Mouse (Mus musculus) heart, embryonic 16.5 days (tissue): ENCODE results near the gene Mgat3. TPM values are rescaled to one million over a fixed set of nuclear protein-coding genes. Genes with fewer than 3 reads are reported as not detected.

Experiments used
- ATAC-seq: fragments of 200-750 bp; cut with Nextera tagmentation; replicated peaks from 2 replicates; pipeline ENCODE4 v1.8.0; 2017; ENCODE audit warnings: moderate number of reproducible peaks; ENCODE audit not compliant: insufficient read depth, low FRiP score; ENCODE audit errors: extremely low read depth
- H3K27ac ChIP-seq: fragments of 300-500 bp; sonication (generic); 2 replicates; pipeline ENCODE4 v1.5.1; 2014; ENCODE audit warnings: mild to moderate bottlenecking, low read length, control low read depth, moderate library complexity
- H3K27me3 ChIP-seq: fragments of 300-500 bp; sonication (generic); 2 replicates; pipeline ENCODE4 v1.6.1; 2014; ENCODE audit warnings: low read length, mixed read lengths; ENCODE audit not compliant: control insufficient read depth, insufficient read depth
- H3K36me3 ChIP-seq: fragments of 300-500 bp; sonication (generic); 2 replicates; pipeline ENCODE4 v1.6.1; 2014; ENCODE audit not compliant: control insufficient read depth, insufficient read depth
- H3K4me1 ChIP-seq: fragments of 300-500 bp; sonication (generic); 2 replicates; pipeline ENCODE4 v1.6.1; 2014; ENCODE audit warnings: low read length, mixed read lengths; ENCODE audit not compliant: control insufficient read depth, insufficient read depth
- H3K4me2 ChIP-seq: fragments of 300-500 bp; sonication (generic); 2 replicates; pipeline ENCODE4 v1.6.1; 2014; ENCODE audit warnings: low read depth, mild to moderate bottlenecking, control low read depth, low read length
- H3K4me3 ChIP-seq: fragments of 300-500 bp; sonication (generic); 2 replicates; pipeline ENCODE4 v1.5.1; 2014; ENCODE audit warnings: mild to moderate bottlenecking, control low read depth, low read length
- H3K9ac ChIP-seq: fragments of 300-500 bp; sonication (generic); 2 replicates; pipeline ENCODE4 v1.6.1; 2014; ENCODE audit warnings: low read length, control low read depth
- H3K9me3 ChIP-seq: fragments of 300-500 bp; sonication (generic); replicated peaks from 2 replicates; pipeline ENCODE4 v1.6.1; 2016; ENCODE audit warnings: low read length; ENCODE audit not compliant: control insufficient read depth
- WGBS: fragments of 180-500 bp; shearing (Covaris S2); extraction: QIAGEN DNeasy Blood & Tissue Kit; methylation state at CpG from one replicate; pipeline ENCODE4 v1.1.7; 2014; 5-methylcytosine and 5-hydroxymethylcytosine counted together
- polyA plus RNA-seq: library from polyadenylated mRNA; unstranded; fragments of >200 nt; fragmentation: Nextera tagmentation; extraction: Ambion mirVana; gene quantifications from 2 replicates; pipeline ENCODE4 v1.2.1, GENCODE M21; 2015

Gene Mgat3
- polyA plus RNA-seq, 1 experiment from 2014 or later = 1.3 TPM

DNA sequence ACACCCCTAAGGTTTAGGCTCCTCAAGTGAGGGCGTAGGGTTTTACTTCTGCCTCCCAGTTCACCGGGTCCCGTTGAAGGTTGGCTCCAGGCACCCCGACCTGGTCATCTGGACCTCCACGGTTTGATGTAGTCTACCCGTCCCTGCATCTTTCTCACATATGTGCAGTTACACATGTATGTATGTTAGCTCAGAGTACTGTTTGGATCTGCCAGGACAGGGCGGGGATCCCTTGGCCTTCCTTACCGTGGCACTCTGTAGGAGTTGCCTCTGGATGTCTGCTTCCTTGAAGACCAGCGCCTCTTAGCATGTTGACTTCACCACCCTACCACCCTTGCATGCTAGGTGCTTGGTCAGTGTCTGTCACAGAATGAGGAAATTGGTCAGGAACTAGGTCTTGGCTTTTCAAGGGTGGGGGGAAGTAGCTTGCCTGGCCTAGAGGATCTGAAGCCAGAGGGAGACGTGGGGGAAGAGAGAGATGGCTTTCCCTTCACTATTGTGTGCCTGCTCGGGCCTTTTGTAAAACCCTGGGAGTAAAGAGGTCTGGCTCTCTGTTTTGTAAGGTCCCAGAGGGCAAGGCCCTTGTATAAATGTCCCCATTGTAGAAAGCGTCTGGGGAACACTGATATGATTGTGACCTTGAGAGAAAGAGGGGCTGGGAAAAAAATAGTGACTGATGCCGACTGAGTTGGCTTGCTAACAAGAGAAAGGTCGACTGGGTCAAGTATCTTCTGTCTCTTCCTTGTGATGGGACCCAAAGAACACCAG is 39.7 kb upstream of the Mgat3 start:
- Histone ChIP-seq H3K9me3 (no peaks in the 10 kb centered on the region), H3K27ac (peak overlapping the region; percentile 100), H3K4me1 (peaks cover 36% of the 10 kb centered on the region), H3K36me3 (no peaks in the 10 kb centered on the region), H3K27me3 (no peaks in the 10 kb centered on the region), H3K4me2 (peak overlapping the region; percentile 88), H3K9ac (peak overlapping the region; percentile 89), H3K4me3 (peak overlapping the region; percentile 71)
- WGBS = 7% methylated on average over 14 of the region's 14 CpGs
- peak; percentile 12; the same call in 1 of the 2 replicates for ATAC-seq

DNA sequence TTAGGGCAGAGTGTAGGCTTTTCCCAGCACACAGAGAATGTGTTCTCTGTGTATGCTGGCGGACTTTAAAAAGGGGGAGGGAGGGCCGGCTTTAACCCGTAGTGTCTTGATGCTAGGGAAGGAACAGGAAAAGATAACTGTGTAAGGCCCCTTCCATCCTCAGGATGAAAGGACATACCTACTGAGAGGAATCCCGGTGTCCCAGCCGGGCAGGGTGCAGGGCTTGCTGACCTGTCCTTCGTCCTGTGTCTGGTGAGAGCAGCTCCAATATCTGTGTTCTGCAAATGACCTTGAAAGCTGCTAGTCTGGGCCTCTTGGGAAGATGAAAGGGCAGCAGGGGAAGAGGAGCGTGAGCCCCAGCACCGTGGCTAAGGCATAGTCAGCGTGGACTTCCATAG is 39.1 kb upstream of the Mgat3 start:
- Histone ChIP-seq H3K27ac (peak overlapping the region; percentile 100), H3K4me3 (peak overlapping the region; percentile 71), H3K27me3 (no peaks in the 10 kb centered on the region), H3K4me1 (peaks cover 42% of the 10 kb centered on the region), H3K9me3 (no peaks in the 10 kb centered on the region), H3K9ac (peak overlapping the region; percentile 89), H3K36me3 (no peaks in the 10 kb centered on the region), H3K4me2 (peak overlapping the region; percentile 88)
- ATAC-seq = peak; percentile 19; the same call in 1 of the 2 replicates
- WGBS = 27% methylated on average over 9 of the region's 9 CpGs

DNA sequence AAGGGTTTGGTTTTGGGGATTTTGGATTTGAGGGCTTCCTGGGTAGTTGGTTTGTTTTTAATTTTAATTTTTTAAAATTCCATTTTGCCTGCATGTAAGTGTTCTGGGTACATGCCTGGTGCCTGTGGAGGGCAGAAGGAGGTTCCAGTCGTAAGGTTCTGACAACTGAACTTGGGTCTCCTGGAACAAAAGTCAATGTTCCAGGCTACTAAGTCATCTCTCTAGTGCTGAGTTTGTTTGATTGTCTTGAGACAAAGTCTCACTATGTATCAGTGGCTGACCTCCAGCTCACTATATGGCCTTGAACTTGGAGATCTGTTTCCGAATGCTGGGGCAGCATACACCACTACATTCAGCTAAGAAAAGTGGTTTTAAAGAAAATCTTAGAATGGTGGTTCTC is 38.0 kb upstream of the Mgat3 start:
- Histone ChIP-seq H3K27me3 (no peaks in the 10 kb centered on the region), H3K36me3 (0 out of 2 replicates have a peak, but pooled peaks cover 2% of the 10 kb centered on the region), H3K4me2 (no peak overlapping the region), H3K9me3 (no peaks in the 10 kb centered on the region), H3K27ac (peak overlapping the region; percentile 100), H3K9ac (no peak overlapping the region), H3K4me3 (no peak overlapping the region), H3K4me1 (peaks cover 44% of the 10 kb centered on the region)
- 87% methylated on average over 2 of the region's 2 CpGs for WGBS
- ATAC-seq = no peak

DNA sequence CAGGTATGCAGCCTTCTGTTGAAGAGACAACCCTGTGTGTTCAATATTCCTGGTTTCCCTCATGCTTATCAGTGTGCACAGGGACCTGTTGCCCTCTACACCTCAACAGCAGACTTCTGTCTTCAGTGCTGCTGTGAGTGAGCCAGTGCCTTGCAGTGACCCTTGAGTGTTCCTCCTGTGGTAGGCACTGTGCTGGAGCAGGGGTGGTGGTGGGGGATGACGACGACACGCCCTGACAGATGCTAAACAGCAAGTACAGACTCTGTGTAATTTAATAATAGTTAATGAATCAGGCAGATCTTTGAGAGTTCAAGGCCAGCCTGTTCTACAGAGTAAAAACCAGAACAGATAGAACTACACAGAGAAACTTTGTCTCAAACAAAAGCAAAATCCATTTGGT is 36.9 kb upstream of the Mgat3 start:
- no peak overlapping the region for H3K9ac ChIP-seq
- no peaks in the 10 kb centered on the region for H3K9me3 ChIP-seq
- peaks cover 47% of the 10 kb centered on the region for H3K4me1 ChIP-seq
- H3K4me2 ChIP-seq = no peak overlapping the region
- peaks cover 6% of the 10 kb centered on the region for H3K36me3 ChIP-seq
- whole genome bisulfite sequencing = 83% methylated on average over 3 of the region's 3 CpGs
- H3K27ac ChIP-seq = no peak overlapping the region
- ATAC-seq = no peak
- H3K4me3 ChIP-seq = no peak overlapping the region
- no peaks in the 10 kb centered on the region for H3K27me3 ChIP-seq

DNA sequence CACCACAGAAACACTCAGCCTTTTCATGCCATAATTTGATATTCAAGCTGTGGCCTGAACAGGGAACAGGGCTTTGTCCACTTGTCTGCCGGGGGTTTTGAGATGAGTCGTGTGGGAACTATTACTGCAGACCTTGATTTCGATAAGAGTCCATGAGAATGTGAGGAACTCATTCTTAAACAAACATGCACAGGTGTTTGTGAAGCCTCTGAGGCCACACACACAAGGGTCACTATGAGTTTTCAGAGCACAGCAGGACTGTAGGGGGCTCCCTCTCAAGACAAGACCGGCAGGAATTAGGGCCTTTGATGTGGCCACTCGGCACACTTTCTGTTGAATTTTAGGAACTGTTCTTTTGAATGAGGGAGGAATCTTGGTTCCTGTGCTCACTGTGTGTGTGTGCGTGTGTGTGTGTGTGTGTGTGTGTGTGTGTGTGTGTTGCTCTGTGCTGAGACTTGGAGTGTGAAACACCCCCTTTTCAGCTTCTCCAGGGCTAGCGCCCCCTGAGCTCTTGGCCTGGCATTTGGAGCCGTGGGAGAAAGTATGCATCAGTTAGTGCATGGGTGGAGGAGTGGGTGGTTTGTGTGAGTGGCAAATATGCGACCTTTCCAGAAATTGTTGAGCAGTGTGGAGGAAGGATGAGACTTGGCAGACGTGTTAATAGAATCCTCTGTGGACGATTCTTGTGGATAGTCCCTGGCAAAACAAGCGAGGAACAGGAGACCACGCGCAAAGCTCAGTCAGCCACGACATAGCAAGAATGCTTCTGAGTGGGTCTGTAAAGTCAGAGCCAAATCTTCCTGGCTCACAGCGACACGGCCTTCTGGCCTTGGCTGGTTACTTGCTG is 35.4 kb upstream of the Mgat3 start:
- Histone ChIP-seq H3K27me3 (no peaks in the 10 kb centered on the region), H3K27ac (peak overlapping the region; percentile 74), H3K9me3 (peaks cover 4% of the 10 kb centered on the region), H3K4me2 (no peak overlapping the region), H3K36me3 (peaks cover 15% of the 10 kb centered on the region), H3K9ac (no peak overlapping the region; the same call in 1 of the 2 replicates), H3K4me1 (peaks cover 47% of the 10 kb centered on the region), H3K4me3 (no peak overlapping the region)
- no peak for ATAC-seq
- WGBS = 52% methylated on average over 17 of the region's 17 CpGs

DNA sequence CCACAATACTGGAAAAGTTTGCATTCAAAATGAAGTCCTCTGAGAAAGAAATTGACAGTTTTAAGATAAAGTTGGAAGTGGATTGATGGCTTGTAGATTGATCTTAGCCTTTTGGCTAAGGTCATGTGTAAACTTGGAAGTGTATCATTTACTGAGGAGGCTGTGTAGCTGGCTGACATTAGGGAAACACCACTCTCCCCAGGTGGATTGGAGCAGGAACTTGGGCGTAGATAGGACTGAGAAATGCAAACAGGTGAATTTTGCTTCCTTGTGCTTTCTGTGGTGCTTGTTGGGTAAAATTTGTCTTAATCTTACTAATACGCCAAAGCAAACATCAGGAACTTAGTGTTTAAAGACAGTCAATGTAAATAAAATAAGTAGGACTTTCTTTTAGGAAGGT is 33.2 kb upstream of the Mgat3 start:
- Histone ChIP-seq H3K36me3 (peaks cover 28% of the 10 kb centered on the region), H3K4me2 (no peak overlapping the region)
- WGBS = 88% methylated on average over 2 of the region's 2 CpGs

DNA sequence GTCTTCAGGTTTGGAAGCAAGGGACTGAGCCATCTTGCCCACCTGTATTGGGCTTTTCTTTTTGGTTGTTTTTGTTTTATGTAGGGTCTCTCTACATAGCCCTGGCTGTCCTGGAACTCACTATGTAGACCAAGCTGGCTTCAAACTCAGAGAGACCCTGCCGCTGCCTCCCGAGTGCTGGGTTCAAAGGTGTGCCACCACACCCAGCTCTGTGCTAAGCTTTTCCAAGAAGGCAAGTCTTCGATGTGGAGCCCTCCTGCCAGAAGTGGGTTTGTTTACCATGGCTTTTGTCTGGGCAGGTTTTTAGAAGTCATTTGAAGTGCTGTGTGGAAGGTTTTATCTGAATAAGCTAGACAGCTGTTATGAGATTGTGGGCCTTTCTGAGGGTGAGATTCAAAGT is 32.6 kb upstream of the Mgat3 start:
- no peak overlapping the region for H3K9ac ChIP-seq
- no peaks in the 10 kb centered on the region for H3K27me3 ChIP-seq
- H3K4me1 ChIP-seq = peaks cover 39% of the 10 kb centered on the region
- peaks cover 28% of the 10 kb centered on the region for H3K36me3 ChIP-seq
- H3K4me2 ChIP-seq = no peak overlapping the region
- no peak overlapping the region for H3K4me3 ChIP-seq
- no peak overlapping the region for H3K27ac ChIP-seq
- ATAC-seq = no peak
- WGBS = 82% methylated on average over 3 of the region's 3 CpGs
- peaks cover 4% of the 10 kb centered on the region for H3K9me3 ChIP-seq

More for the DNA sequence above, 33.2 kb upstream of the Mgat3 start:
- H3K9ac ChIP-seq = no peak overlapping the region
- H3K4me1 ChIP-seq = peaks cover 38% of the 10 kb centered on the region
- ATAC-seq = no peak
- H3K27me3 ChIP-seq = no peaks in the 10 kb centered on the region
- H3K27ac ChIP-seq = no peak overlapping the region
- no peak overlapping the region for H3K4me3 ChIP-seq
- H3K9me3 ChIP-seq = peaks cover 4% of the 10 kb centered on the region

DNA sequence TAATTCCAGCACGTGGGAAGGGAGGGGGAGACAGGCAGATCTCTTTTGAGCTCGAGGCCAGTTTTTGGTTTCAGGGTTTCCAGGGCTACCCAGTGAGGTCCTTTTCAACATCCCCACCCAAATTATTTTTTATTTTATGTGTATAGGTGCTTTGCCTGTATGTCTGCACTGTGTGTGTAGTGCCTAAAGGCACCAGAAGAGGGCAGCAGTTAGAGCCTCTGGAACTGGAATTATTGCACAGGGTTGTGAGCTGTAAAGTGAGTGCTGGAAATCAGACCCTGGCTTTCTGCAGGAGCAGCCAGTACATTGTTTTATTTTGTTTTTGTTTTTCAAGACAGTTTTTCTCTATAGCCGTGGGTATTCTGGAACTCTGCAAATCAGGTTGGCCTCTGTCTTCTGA is 31.4 kb upstream of the Mgat3 start:
- no peak overlapping the region for H3K4me3 ChIP-seq
- H3K27me3 ChIP-seq = no peaks in the 10 kb centered on the region
- peaks cover 4% of the 10 kb centered on the region for H3K9me3 ChIP-seq
- H3K4me2 ChIP-seq = no peak overlapping the region
- 96% methylated on average over 3 of the region's 3 CpGs for WGBS
- ATAC-seq = no peak
- peaks cover 28% of the 10 kb centered on the region for H3K36me3 ChIP-seq
- H3K9ac ChIP-seq = no peak overlapping the region
- peaks cover 43% of the 10 kb centered on the region for H3K4me1 ChIP-seq
- H3K27ac ChIP-seq = no peak overlapping the region

DNA sequence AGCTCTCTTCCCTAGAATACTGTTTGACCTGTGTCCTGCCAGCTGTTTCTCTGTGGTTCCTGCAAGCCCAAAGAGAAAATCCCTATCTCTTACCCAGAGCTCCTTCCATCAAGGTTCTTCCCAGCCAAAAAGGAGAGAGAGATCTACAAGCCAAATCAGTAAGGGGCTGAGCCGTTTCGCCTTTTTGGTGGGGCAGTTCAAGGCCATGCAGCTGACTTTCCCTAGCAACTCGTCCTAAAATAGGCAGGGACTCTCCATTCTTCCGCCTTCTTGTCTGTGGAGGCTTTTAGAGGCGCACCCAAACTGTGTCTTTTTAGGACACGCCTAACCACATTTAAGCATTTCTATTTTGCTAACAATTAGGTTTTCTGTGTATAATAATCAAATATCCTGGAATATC is 29.8 kb upstream of the Mgat3 start:
- H3K4me2 ChIP-seq = no peak overlapping the region
- peaks cover 4% of the 10 kb centered on the region for H3K9me3 ChIP-seq
- WGBS = 81% methylated on average over 6 of the region's 6 CpGs
- no peak overlapping the region for H3K9ac ChIP-seq
- H3K4me3 ChIP-seq = no peak overlapping the region
- no peak overlapping the region for H3K27ac ChIP-seq
- H3K27me3 ChIP-seq = no peaks in the 10 kb centered on the region
- no peak for ATAC-seq
- H3K4me1 ChIP-seq = peaks cover 40% of the 10 kb centered on the region
- peaks cover 28% of the 10 kb centered on the region for H3K36me3 ChIP-seq
